7 mouse cellular contexts compared by ENCODE assay signal in genomic region chr5:139150603-139151031, GRCm38 (mm10). TPM values are rescaled to one million over a fixed set of nuclear protein-coding genes. Genes with fewer than 3 reads are reported as not detected.
DNase-seq lines count a peak whose midpoint lies in the region; ATAC-seq and TF ChIP-seq lines count a peak whose summit lies in the region.

No protein-coding gene starts in this region.

- peak; percentile 23 for DNase-seq in urinary bladder, postnatal 25 days (ENCODE audit: low spot score)
- no peak for DNase-seq in urinary bladder, adult 2 months (ENCODE audit: low spot score)
- DNase-seq in c-Kit-positive CD71-positive TER-119-positive erythroid progenitor cells, embryonic 14.5 days (ENCODE audit: low spot score), result peak; percentile 21
- DNase-seq in thymus, postnatal 10 days (ENCODE audit: low spot score in 2 of 2), result peak; percentile 42 to 48

- peaks cover 8% of the 10 kb centered on the region for H3K79me2 ChIP-seq in myocyte (ENCODE audit: control insufficient read depth, insufficient read depth)

- peak overlapping the region; percentile 93 for H3K4me3 ChIP-seq in limb, embryonic 12.5 days (replicated peaks)
- peak overlapping the region; percentile 31 for H3K4me3 ChIP-seq in myocyte

- peak; percentile 10 for ATAC-seq in granulocyte monocyte progenitor cell, adult 5-6 weeks (replicated peaks; ENCODE audit: poor library complexity, severe bottlenecking)
- peak; percentile 2; the same call in 1 of the 2 replicates for ATAC-seq in limb, embryonic 12.5 days (ENCODE audit: insufficient number of reproducible peaks, insufficient read depth, low FRiP score, low TSS enrichment, low read depth)

- WGBS in limb, embryonic 12.5 days, result under 1% methylated on average over 45 of the region's 45 CpGs

- peaks cover 16% of the 10 kb centered on the region for H3K4me1 ChIP-seq in limb, embryonic 12.5 days (replicated peaks)

- H3ac ChIP-seq in myocyte (ENCODE audit: control insufficient read depth, insufficient read length), result peak overlapping the region; percentile 85

- peak overlapping the region; percentile 81 for H3K9ac ChIP-seq in limb, embryonic 12.5 days (replicated peaks)

- H3K27ac ChIP-seq in limb, embryonic 12.5 days, result peak overlapping the region; percentile 73

- H3K9me3 ChIP-seq in limb, embryonic 12.5 days, result no peaks in the 10 kb centered on the region

- peaks cover 39% of the 10 kb centered on the region for H3K36me3 ChIP-seq in limb, embryonic 12.5 days
- peaks cover 4% of the 10 kb centered on the region for H3K36me3 ChIP-seq in myocyte (ENCODE audit: control insufficient read depth, insufficient read depth)

- no peak for TF ChIP-seq POLR2A in myocyte (IDR thresholded peaks at IDR 0.05; ENCODE audit: insufficient read length, low read depth)

- peak overlapping the region; percentile 91 for H3K4me2 ChIP-seq in limb, embryonic 12.5 days
- peak overlapping the region; percentile 97 for H3K4me2 ChIP-seq in myocyte (ENCODE audit: low read depth)

- H3K27me3 ChIP-seq in limb, embryonic 12.5 days, result no peaks in the 10 kb centered on the region
- H3K27me3 ChIP-seq in myocyte (ENCODE audit: control insufficient read depth, insufficient read depth, insufficient read length), result no peaks in the 10 kb centered on the region

TF ChIP-seq in myocyte, 11 proteins besides CTCF, POLR2A, EP300 and RAD21:
- TF ChIP-seq POLR2AphosphoS2 (IDR thresholded peaks at IDR 0.05; ENCODE audit: insufficient read length, low read depth) (no peak), MYOD1 (IDR thresholded peaks at IDR 0.05; ENCODE audit: control insufficient read depth in 1 of 3, insufficient read length in 2 of 3, low read depth in 2 of 3) (peak in 1 of 3 experiments; percentile 43), CEBPB (IDR thresholded peaks at IDR 0.05; ENCODE audit: insufficient read depth, poor library complexity, severe bottlenecking) (no peak), REST (IDR thresholded peaks at IDR 0.05; ENCODE audit: insufficient read depth, insufficient read length) (no peak), SRF (IDR thresholded peaks at IDR 0.05; ENCODE audit: control insufficient read depth, insufficient read length, low read depth) (no peak), USF1 (IDR thresholded peaks at IDR 0.05; ENCODE audit: low read depth) (no peak), TCF12 (IDR thresholded peaks at IDR 0.05; ENCODE audit: insufficient read depth, poor library complexity, severe bottlenecking) (no peak), MYOG (IDR thresholded peaks at IDR 0.05; ENCODE audit: control insufficient read depth in 1 of 3, insufficient read depth in 1 of 3, insufficient read length in 2 of 3, low read depth in 2 of 3) (peak in 1 of 3 experiments; percentile 39), TCF3 (IDR thresholded peaks at IDR 0.05; ENCODE audit: insufficient read length, low read depth) (no peak), E2F4 (IDR thresholded peaks at IDR 0.05; ENCODE audit: insufficient read depth) (no peak), MAX (IDR thresholded peaks at IDR 0.05; ENCODE audit: low read depth) (no peak)
TF ChIP-seq in myocyte: peak in this region for 2.

RNA-seq across cellular contexts. Expression of gene Dnaaf5, which starts 0.6 kb away (rescaled TPM):
- polyA plus RNA-seq in urinary bladder, adult 2 months (2012; rRNA removed), result 8.0 and 11.7 TPM in 2 replicates
- 8.3 and 9.8 TPM in 2 replicates for total RNA-seq in granulocyte monocyte progenitor cell, adult 5-6 weeks (2014; fragmentation: Nextera tagmentation)
- total RNA-seq in granulocyte monocyte progenitor cell, adult 5-6 weeks (2017), result 7.8 TPM in 2 replicates
- polyA plus RNA-seq in limb, embryonic 12.5 days (2016; fragmentation: Nextera tagmentation; extraction: Ambion mirVana), result 4.7 and 5.8 TPM in 2 replicates
- polyA plus RNA-seq in myocyte (2012; fragmentation: generic; extraction: Trizol), result 26.3 TPM

RNA-seq across cellular contexts. Expression of gene Prkar1b, which starts 0.8 kb away (rescaled TPM):
- 15.0 and 17.8 TPM in 2 replicates for polyA plus RNA-seq in urinary bladder, adult 2 months (2012; rRNA removed)
- 1.4 TPM in 1 of 2 replicates, not detected in the other for total RNA-seq in granulocyte monocyte progenitor cell, adult 5-6 weeks (2014; fragmentation: Nextera tagmentation)
- total RNA-seq in granulocyte monocyte progenitor cell, adult 5-6 weeks (2017), result 0.10 and 0.17 TPM in 2 replicates
- 12.7 and 13.8 TPM in 2 replicates for polyA plus RNA-seq in limb, embryonic 12.5 days (2016; fragmentation: Nextera tagmentation; extraction: Ambion mirVana)
- polyA plus RNA-seq in myocyte (2012; fragmentation: generic; extraction: Trizol), result 1.3 TPM

RNA-seq across cellular contexts. Expression of gene Sun1, which starts 49.8 kb away (rescaled TPM):
- polyA plus RNA-seq in urinary bladder, adult 2 months (2012; rRNA removed), result 91.7 and 94.4 TPM in 2 replicates
- total RNA-seq in granulocyte monocyte progenitor cell, adult 5-6 weeks (2014; fragmentation: Nextera tagmentation), result 33.4 and 43.0 TPM in 2 replicates
- total RNA-seq in granulocyte monocyte progenitor cell, adult 5-6 weeks (2017), result 23.3 and 33.9 TPM in 2 replicates
- 54.0 and 54.9 TPM in 2 replicates for polyA plus RNA-seq in limb, embryonic 12.5 days (2016; fragmentation: Nextera tagmentation; extraction: Ambion mirVana)
- polyA plus RNA-seq in myocyte (2012; fragmentation: generic; extraction: Trizol), result 65.5 TPM
